Mouse (Mus musculus): ENCODE measurements at regions not wholly inside any gene's neighbourhood (a gene's known extent, or its start where the extent isn't known, plus 50 kb on each side); places are given as distances from the start of the nearest gene placed in this dataset.

DNA sequence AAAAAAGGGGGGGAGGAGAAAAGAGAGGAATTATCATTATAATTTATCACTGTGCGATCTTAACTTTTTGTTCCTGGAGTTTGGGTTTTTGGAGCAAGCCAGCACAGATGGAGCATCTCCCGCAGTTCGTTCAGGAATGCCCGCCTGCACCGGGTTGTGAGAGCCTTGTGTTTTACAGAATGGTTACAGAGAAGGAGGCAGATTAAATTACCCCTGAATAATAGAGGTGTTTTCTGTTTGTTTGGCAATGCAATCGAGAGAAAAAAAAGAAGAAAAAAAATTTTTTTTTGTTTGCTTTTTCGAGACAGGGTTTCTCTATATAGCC is 135.8 kb upstream of the Pkdcc start:
- Histone ChIP-seq H3K4me2 (no peak overlapping the region), H3K4me1 (replicated peaks) (peaks cover 21% of the 10 kb centered on the region), H3K36me3 (no peaks in the 10 kb centered on the region), H3K9me3 (no peaks in the 10 kb centered on the region), H3K27me3 (0 out of 2 replicates have a peak, but pooled peaks cover 7% of the 10 kb centered on the region), H3K4me3 (no peak overlapping the region), H3K27ac (replicated peaks) (no peak overlapping the region), H3K9ac (no peak overlapping the region)
- ATAC-seq (ENCODE audit: low FRiP score, low read depth), result no peak
- 55% methylated on average over 7 of the region's 7 CpGs for WGBS

DNA sequence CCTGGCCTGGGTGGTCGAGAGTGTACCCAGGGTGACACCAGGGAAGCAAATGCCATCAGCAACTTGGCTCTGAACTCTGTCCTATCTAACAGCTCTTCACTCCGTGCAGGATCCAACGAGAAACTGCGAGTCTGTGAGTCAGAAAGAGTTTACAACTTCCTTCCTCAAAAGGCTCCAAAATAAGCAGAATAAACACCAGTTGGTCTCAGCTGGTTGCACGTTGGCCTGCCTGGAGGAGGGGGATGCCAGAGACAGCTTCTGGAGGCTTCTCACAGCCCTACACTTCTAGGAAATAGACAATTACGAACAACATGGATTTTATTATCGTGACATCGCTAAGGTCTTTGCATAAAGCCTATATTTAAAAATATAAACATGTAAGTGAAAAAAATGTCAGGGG is 133.4 kb upstream of the Pkdcc start:
- no peak for ATAC-seq (ENCODE audit: low FRiP score, low read depth)
- no peaks in the 10 kb centered on the region for H3K9me3 ChIP-seq
- no peak overlapping the region for H3K4me3 ChIP-seq
- H3K9ac ChIP-seq, result no peak overlapping the region
- 0 out of 2 replicates have a peak, but pooled peaks cover 7% of the 10 kb centered on the region for H3K27me3 ChIP-seq
- 86% methylated on average over 8 of the region's 8 CpGs for WGBS
- no peak overlapping the region for H3K27ac ChIP-seq (replicated peaks)
- H3K4me1 ChIP-seq (replicated peaks), result peaks cover 21% of the 10 kb centered on the region
- no peaks in the 10 kb centered on the region for H3K36me3 ChIP-seq
- H3K4me2 ChIP-seq, result no peak overlapping the region

DNA sequence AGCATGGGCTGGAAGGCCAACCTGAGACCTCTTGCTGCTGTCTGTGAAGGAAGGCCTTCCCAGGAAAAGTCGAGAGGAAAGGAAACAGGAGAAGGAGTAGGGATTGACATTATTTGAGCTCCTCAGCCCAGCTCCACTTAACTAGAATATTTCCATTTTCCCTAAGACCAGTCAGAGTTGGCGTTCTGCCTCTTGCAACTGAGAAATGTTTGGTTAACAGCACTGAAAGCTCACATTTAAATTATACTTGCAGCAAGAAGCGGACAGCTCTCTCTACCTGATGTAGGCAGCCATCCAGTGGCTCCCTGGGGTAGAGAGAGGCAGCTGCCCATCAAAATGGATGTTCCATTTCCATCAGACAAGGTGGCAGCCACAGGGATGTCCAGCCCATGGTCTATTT is 131.6 kb upstream of the Pkdcc start:
- no peaks in the 10 kb centered on the region for H3K9me3 ChIP-seq
- H3K4me3 ChIP-seq, result no peak overlapping the region
- H3K27me3 ChIP-seq, result no peaks in the 10 kb centered on the region
- H3K4me1 ChIP-seq (replicated peaks), result peaks cover 13% of the 10 kb centered on the region
- no peak overlapping the region for H3K9ac ChIP-seq
- WGBS, result 70% methylated on average over 3 of the region's 3 CpGs
- no peak overlapping the region for H3K4me2 ChIP-seq
- no peak for ATAC-seq (ENCODE audit: low FRiP score, low read depth)
- no peak overlapping the region for H3K27ac ChIP-seq (replicated peaks)
- H3K36me3 ChIP-seq, result no peaks in the 10 kb centered on the region

DNA sequence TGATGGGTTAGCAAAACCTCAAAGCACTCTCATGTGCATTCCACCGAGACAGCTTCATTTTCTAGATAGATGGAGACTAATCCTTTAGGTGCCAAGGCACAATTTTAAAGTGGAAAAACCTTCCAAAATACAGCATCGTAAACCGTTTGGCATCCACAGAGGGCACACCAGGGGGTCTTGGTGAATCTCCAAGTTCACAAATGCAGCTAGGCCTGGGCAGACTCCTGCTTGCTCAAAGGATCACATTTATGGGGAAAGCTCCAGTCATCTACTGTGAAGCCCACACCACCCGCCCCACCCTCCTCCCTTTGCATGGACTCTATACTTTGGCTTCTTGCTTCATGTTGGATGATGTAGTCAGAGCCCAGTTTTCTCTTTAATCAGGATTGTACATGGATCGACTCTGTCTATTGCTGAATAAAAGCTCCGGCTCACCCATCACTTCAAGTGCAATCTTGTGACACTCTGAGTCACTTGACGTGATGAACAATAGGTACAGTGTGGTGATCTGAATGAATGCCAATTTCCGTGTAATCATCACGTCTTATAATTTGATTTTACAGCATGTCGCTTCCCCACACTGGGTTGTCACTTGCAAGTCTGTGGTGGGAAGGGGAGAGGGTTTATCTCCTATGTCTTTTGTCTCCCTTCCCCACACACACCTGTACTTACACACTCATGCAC is 129.2 kb upstream of the Pkdcc start:
- no peaks in the 10 kb centered on the region for H3K27me3 ChIP-seq
- H3K27ac ChIP-seq (replicated peaks), result no peak overlapping the region
- no peak overlapping the region for H3K9ac ChIP-seq
- H3K4me2 ChIP-seq, result no peak overlapping the region
- no peaks in the 10 kb centered on the region for H3K36me3 ChIP-seq
- 72% methylated on average over 10 of the region's 10 CpGs for WGBS
- ATAC-seq (ENCODE audit: low FRiP score, low read depth), result no peak
- H3K4me1 ChIP-seq (replicated peaks), result peaks cover 8% of the 10 kb centered on the region; the same call in 1 of the 2 replicates
- H3K4me3 ChIP-seq, result no peak overlapping the region
- no peaks in the 10 kb centered on the region for H3K9me3 ChIP-seq

DNA sequence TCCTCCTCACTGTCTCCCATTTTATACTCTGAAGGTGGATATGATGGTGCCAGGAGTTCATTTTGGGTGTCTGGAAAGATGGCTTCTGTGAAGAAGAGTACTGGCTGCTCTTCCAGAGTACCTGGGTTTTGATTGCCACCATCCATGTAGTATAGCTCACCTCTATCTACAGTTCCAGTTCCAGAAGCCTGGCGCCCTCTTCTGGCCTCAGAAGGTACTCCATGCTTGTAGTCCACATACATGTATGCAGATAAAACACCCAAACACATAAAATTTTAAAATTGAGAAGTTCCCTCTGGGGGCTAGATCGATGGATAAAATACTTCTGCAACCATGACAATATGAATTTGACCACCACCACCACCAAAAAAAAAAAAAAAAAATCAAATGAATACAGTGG is 128.4 kb upstream of the Pkdcc start:
- no peak overlapping the region for H3K27ac ChIP-seq (replicated peaks)
- no peaks in the 10 kb centered on the region for H3K27me3 ChIP-seq
- H3K9ac ChIP-seq, result no peak overlapping the region
- H3K4me1 ChIP-seq (replicated peaks), result peaks cover 8% of the 10 kb centered on the region; the same call in 1 of the 2 replicates
- no peak overlapping the region for H3K4me3 ChIP-seq
- ATAC-seq (ENCODE audit: low FRiP score, low read depth), result no peak
- 80% methylated on average over 2 of the region's 2 CpGs for WGBS
- H3K4me2 ChIP-seq, result no peak overlapping the region
- no peaks in the 10 kb centered on the region for H3K36me3 ChIP-seq
- H3K9me3 ChIP-seq, result no peaks in the 10 kb centered on the region

DNA sequence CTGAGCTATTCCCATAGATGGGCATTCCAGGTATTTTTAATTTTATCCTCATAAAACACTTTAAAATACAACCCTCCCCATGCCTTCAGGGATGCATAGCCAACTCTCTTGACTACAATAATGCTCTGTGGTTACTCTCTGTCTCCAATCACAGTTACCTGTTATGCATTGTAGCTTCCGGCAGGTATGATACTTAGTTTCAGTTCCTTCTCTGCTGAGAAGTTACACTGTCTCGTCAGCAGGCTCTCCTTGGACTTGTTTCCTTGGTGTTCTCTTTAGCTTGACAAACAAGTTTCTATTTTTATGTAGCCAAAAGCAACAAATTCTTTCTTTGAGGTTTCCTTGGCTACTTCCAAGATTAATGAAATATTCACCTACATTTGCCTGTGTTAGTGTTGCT is 126.6 kb upstream of the Pkdcc start:
- Histone ChIP-seq H3K9me3 (no peaks in the 10 kb centered on the region), H3K9ac (no peak overlapping the region), H3K36me3 (no peaks in the 10 kb centered on the region), H3K4me1 (replicated peaks) (peaks cover 7% of the 10 kb centered on the region; the same call in 1 of the 2 replicates), H3K27ac (replicated peaks) (no peak overlapping the region), H3K27me3 (no peaks in the 10 kb centered on the region), H3K4me2 (no peak overlapping the region), H3K4me3 (no peak overlapping the region)
- 89% methylated on average over 2 of the region's 2 CpGs for WGBS
- ATAC-seq (ENCODE audit: low FRiP score, low read depth), result no peak

DNA sequence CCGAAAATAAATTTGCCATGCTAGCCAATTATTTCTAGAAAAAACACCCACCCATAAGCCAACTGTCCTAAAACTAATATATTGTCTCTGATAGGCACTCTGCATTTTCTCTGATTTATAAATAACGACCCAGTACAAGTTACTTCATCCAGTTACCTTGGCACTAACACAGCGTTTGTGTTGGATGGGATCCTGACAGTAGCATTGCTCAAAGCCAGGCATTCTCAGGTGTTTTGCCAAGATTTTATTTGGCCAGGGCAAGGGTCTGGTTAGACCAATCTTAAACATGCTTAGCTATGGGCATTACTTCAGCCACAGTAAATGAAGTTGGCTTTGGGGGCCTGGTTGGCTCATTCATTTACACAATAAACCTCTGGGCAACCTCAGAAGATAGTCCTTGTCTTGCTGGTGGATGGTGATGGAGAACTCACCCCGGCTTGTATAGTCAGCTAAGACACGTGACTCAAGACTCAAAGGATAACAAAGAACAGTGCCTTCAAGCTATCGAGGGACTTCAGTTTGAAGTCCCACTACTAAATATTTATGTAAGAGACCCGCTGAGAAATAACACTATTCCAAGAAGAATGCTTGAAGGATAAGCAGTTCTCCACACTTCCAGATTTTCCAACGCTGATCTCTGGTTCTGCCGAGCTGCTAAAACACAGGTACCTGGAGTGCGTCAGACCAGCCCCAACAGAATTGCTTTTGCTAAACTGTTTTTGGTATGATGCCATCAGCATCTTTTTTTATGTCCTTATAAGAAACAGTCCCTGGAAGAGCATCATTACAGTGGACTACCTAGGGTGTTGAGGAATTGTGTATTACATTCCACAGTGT is 125.0 kb upstream of the Pkdcc start:
- no peak for ATAC-seq (ENCODE audit: low FRiP score, low read depth)
- H3K4me1 ChIP-seq (replicated peaks), result no peaks in the 10 kb centered on the region; the same call in 1 of the 2 replicates
- no peak overlapping the region for H3K4me3 ChIP-seq
- 82% methylated on average over 10 of the region's 10 CpGs for WGBS
- H3K36me3 ChIP-seq, result no peaks in the 10 kb centered on the region
- no peak overlapping the region for H3K4me2 ChIP-seq
- H3K27me3 ChIP-seq, result no peaks in the 10 kb centered on the region
- no peak overlapping the region for H3K27ac ChIP-seq (replicated peaks)
- H3K9me3 ChIP-seq, result no peaks in the 10 kb centered on the region
- no peak overlapping the region for H3K9ac ChIP-seq

DNA sequence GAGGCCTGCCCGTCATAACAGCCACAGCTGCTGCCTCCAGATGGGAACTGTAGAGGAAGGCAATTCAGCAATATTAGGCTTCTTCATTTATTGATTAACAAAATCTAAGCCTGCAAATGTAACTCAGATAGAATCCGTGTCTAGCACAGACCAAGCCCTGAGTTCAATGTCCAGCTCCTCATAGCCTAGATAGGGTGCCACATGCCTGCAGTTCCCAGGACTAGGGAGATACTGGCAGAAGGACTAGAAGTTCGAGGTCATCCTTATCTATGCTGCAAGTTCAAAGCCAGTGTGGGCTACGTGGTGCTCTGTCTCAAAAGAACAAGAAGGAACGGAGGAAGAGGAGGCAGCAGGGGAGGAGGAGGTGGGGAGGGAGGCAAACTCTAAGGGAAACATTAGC is 121.2 kb upstream of the Pkdcc start:
- ATAC-seq (ENCODE audit: low FRiP score, low read depth), result no peak
- H3K27ac ChIP-seq (replicated peaks), result no peak overlapping the region
- H3K9ac ChIP-seq, result no peak overlapping the region
- 73% methylated on average over 5 of the region's 5 CpGs for WGBS
- no peaks in the 10 kb centered on the region for H3K9me3 ChIP-seq
- H3K36me3 ChIP-seq, result no peaks in the 10 kb centered on the region
- no peaks in the 10 kb centered on the region for H3K4me1 ChIP-seq (replicated peaks)
- H3K27me3 ChIP-seq, result no peaks in the 10 kb centered on the region
- H3K4me3 ChIP-seq, result no peak overlapping the region
- no peak overlapping the region for H3K4me2 ChIP-seq

DNA sequence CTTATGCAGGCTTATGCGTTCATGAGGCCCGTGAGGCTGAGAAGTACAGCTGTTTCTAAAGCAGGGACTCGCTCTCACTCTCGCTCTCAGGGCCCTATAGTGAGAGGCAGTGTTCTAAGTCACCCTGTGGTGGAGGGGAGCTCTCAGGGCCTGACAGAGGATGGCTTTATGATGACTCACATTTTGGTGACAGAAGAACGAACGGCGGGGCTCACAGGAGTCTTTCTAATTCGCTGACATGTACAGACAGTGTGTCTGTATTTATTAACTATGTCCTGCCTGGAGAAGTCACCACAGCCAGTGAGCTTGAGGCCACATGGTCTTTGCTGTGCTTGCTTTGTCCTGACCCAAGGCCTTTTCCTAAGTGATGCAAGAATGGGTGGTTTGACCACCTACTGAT is 118.6 kb upstream of the Pkdcc start:
- no peaks in the 10 kb centered on the region for H3K27me3 ChIP-seq
- H3K9me3 ChIP-seq, result no peaks in the 10 kb centered on the region
- no peak for ATAC-seq (ENCODE audit: low FRiP score, low read depth)
- no peaks in the 10 kb centered on the region for H3K36me3 ChIP-seq
- no peak overlapping the region for H3K4me3 ChIP-seq
- H3K27ac ChIP-seq (replicated peaks), result no peak overlapping the region
- H3K4me2 ChIP-seq, result no peak overlapping the region
- no peak overlapping the region for H3K9ac ChIP-seq
- H3K4me1 ChIP-seq (replicated peaks), result no peaks in the 10 kb centered on the region
- 60% methylated on average over 8 of the region's 8 CpGs for WGBS

DNA sequence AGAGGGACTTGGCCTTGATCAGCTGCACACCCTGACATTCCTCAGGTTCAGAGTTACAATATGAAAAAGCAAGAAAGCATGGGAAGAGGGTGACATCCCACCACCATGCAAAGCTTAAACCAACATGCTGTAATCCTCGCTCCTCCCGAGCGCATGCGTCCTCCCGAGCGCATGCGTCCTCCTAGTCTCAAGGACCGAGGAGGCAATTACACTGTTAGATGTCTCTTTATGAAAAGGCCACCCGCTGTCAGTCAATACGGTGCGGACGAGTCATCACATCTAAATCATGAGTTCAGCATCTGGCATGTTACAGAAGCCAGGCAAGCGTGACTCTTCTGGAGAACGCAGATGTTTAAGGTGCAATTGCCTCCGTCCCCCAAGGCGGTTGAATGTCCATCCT is 117.1 kb upstream of the Pkdcc start:
- H3K27me3 ChIP-seq, result no peaks in the 10 kb centered on the region
- WGBS, result 57% methylated on average over 16 of the region's 16 CpGs
- ATAC-seq (ENCODE audit: low FRiP score, low read depth), result peak; percentile 55; the same call in 1 of the 2 replicates
- peak overlapping the region; percentile 50 for H3K27ac ChIP-seq (replicated peaks)
- no peaks in the 10 kb centered on the region for H3K9me3 ChIP-seq
- H3K4me3 ChIP-seq, result 0 out of 2 replicates have a peak overlapping the region, but pooled peaks have one; percentile 7
- no peaks in the 10 kb centered on the region for H3K36me3 ChIP-seq
- no peaks in the 10 kb centered on the region for H3K4me1 ChIP-seq (replicated peaks)
- peak overlapping the region; percentile 27 for H3K4me2 ChIP-seq
- H3K9ac ChIP-seq, result no peak overlapping the region

DNA sequence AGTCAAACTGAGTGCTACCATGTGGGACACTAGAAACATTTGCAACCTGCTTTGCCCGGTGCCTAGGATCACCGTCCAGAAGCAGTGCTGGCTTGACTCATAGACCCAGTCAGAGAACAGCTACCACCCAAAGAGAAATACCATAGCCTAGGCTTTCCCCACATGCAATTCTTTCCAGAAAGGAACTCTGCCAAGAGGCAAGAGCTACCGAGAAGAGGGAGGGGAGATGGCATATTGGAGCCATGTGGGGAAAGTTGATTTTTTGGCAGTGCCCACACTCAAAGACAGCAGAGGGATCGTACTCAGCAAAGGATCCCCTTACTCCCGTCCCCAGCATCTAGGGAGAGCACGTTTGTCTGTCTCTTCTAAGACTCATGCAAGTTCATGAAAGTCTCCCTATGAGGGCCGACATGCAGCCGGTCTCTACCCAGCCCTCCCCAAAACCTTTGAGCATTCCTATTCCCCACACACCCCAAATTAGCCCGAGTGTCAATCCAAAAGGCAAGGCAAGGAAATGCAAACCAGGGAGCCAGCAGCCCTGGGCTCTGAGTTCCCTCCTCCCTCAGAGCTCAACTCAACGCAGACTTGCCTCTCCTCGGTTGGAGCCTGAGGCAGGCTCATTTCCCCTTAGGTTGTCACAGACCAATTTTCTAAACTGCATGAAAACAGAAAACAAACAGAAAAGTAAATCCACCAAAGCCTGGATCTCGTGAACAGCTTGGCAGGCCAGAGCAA is 116.2 kb upstream of the Pkdcc start:
- 63% methylated on average over 12 of the region's 12 CpGs for WGBS
- Histone ChIP-seq H3K4me1 (replicated peaks) (no peaks in the 10 kb centered on the region), H3K27ac (replicated peaks) (peak overlapping the region; percentile 50; the same call in 1 of the 2 replicates), H3K36me3 (no peaks in the 10 kb centered on the region), H3K9me3 (no peaks in the 10 kb centered on the region), H3K27me3 (no peaks in the 10 kb centered on the region), H3K4me2 (peak overlapping the region; percentile 27), H3K9ac (no peak overlapping the region), H3K4me3 (no peak overlapping the region)
- no peak for ATAC-seq (ENCODE audit: low FRiP score, low read depth)

DNA sequence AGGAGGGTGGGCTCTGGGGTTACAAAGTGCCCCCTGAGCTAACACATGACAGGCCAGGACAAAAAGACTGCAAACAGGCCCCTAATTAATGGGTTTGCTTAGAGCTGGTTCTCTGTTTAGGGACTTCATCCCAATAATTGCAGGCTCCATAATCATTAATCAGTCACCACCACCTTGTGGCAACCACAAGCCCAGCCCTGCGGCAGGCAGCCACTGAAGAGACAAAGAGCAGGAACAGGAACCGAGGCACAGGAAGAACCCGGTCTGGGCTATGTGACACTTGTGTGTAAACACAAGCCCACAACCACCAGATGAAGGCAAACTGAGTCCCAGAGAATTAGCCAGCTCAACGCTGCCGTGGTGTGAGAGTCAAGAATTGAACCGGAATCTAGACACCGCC is 114.1 kb upstream of the Pkdcc start:
- Histone ChIP-seq H3K4me3 (no peak overlapping the region), H3K36me3 (no peaks in the 10 kb centered on the region), H3K9ac (no peak overlapping the region), H3K9me3 (no peaks in the 10 kb centered on the region), H3K27me3 (no peaks in the 10 kb centered on the region), H3K4me2 (no peak overlapping the region), H3K27ac (replicated peaks) (no peak overlapping the region), H3K4me1 (replicated peaks) (no peaks in the 10 kb centered on the region)
- ATAC-seq (ENCODE audit: low FRiP score, low read depth), result no peak
- 69% methylated on average over 7 of the region's 7 CpGs for WGBS
